Mouse (Mus musculus) frontal cortex, postnatal 36 days (tissue): ENCODE results near the gene Vmn1r115.
"Not testable (repeated sequence)": the region's sequence is repeated elsewhere in the genome, so short reads cannot be mapped to it uniquely, and the experiment has no call there.

Experiments
- DNase-seq, 2 experiments: peaks; one replicate each; pipeline ENCODE4 v3.0.0; 2022; ENCODE audit warnings: low spot score in 2 of 2

Vmn1r115 gene

GRCm38 (mm10) chr7:20844885-20845284 is at the start of gene Vmn1r115:
Vmn1r115 (minus strand) TSS chr7:20844985.
- not testable (repeated sequence) for DNase-seq

GRCm38 (mm10) chr7:20884021-20884420 is 39.2 kb upstream of the Vmn1r115 start, which contains the start of gene Vmn1r117:
Vmn1r117 (minus strand) TSS chr7:20884121.
- not testable (repeated sequence) for DNase-seq

DNA sequence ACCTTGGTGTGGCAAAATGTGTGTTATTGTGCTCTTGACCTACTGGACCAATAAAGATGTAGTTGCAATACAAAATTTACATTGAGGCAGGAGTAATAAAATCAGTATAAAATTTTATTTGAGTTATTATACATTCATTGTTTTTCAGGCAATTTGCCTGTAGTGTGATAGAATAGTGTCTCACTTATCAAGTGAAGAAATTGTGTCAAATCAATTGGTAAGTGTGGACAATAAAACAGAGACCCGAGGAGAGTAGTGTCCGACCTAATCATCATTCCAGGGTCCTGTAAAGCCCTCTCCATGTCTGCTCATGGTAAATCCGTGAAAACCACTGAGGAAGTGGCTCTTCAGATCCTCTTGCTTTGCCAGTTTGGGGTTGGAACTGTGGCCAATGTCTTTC is 27.2 kb upstream of the Vmn1r115 start, which contains the start of gene Vmn1r116:
Gene Vmn1r116 (plus strand): TSS at position 301 of the 400 bp plus-strand sequence.
- not testable (repeated sequence) for DNase-seq

DNA sequence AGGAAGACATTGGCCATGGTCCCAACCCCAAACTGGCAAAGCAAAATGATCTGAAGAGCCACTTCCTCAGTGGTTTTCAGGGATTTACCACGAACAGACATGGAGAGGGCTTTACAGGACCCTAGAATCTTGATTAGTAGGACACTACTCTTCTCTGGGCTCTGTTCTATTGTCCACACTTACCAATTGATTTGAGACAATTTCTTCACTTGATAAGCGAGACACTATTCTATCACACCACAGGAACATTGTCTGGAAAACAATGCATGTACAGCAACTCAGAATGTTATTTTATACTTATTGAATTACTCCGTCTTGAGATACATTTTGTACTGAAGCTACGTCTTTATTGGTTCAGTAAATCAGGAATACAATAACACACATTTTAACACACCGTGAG is 32.7 kb downstream of the Vmn1r115 start, which contains the start of gene Vmn1r114:
Gene Vmn1r114 (minus strand): TSS at position 101 of the 400 bp plus-strand sequence.
- not testable (repeated sequence) for DNase-seq
